Mouse (Mus musculus) small intestine, adult 2 months (tissue): ENCODE measurements around the gene Cep131.

Experiments
- CTCF ChIP-seq: fragments of 200-500 bp; IDR thresholded peaks from 2 replicates; pipeline ENCODE4 v1.5.1; 2012; ENCODE audit warnings: low read depth, mild to moderate bottlenecking, control low read depth, inconsistent platforms, low read length, moderate library complexity, mixed read lengths; ENCODE audit not compliant: insufficient replicate concordance, insufficient read length; ENCODE audit errors: extremely low read depth
- POLR2A ChIP-seq: fragments of 200-500 bp; IDR thresholded peaks from 2 replicates; pipeline ENCODE4 v1.6.1; 2012; ENCODE audit warnings: low read depth, mild to moderate bottlenecking, control low read depth, inconsistent platforms, low read length, moderate library complexity

DNA sequence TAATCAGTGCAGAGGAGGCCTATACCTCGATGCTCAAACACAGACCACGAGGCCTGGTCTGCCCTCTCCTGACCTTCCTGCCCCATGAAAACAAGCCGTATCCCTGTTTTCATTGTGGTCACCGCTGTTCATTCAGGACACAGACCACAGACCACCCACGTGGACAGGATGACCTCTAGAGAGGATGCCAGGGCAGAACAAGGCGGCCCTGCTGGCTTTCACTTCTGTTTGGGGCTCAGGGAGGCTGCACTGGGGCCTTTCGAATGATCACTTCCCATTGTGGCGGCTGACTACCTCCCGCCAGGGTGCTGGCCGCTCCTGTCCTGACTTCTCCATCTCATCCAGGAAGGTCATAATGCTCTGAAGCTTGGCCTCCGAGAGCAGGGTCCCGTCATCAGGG, 15.6 kb downstream of the Cep131 start:
- TF ChIP-seq CTCF (no peak), POLR2A (no peak)
